Mouse (Mus musculus): ENCODE results near the gene Kcnk10.

Kcnk10 gene

GRCm38 (mm10) chr12:98406598-98406997 is 171.5 kb downstream of the Kcnk10 start:
- no peak for DNase-seq (ENCODE audit: low spot score)

- DNase-seq (ENCODE audit: low spot score): no peak
Observed at GRCm38 (mm10) chr12:98406076-98406475, 172.0 kb downstream of the Kcnk10 start.

DNA sequence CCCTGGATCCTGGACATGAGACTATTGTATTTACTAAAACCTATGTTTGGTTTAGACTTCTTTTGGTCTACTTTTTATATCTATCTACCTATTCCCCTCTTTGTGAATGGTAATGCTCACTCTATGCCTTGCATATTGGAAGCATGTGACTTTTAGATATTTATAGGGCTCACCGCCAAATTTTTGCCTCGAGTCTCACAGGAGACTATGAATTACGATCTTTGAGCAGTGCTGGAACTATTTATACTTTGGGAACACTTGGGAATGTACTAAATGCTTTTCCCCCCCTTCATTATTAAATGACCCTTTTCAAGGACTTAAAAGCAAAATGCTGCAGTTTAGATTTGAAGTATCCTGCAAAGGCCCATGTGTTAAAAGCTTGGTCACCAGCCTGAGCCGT is 181.5 kb downstream of the Kcnk10 start:
- no peak for DNase-seq (ENCODE audit: low spot score)

- DNase-seq (ENCODE audit: low spot score): no peak
Observed at GRCm38 (mm10) chr12:98394115-98394514, 184.0 kb downstream of the Kcnk10 start.

DNA sequence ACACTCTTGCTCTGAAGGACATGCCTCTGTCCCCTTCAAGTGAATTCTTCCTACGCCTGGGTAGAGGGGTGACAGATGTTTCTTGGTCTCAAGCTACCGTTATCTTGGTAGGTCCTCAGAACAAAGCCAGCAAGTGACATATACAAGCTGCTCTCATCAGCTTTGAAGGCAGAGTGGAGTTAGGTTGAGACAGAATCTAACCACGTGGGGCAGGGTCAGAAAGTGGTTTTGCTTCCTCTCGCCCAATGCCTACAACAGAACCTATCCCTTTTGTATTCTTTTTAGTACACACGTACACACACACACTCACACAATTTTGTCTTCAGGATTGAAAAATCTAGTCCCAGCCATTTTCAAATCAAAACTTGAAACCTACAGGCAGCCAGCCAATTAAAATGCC is 186.8 kb downstream of the Kcnk10 start:
- no peak for DNase-seq (ENCODE audit: low spot score)

GRCm38 (mm10) chr12:98389618-98390017 is 188.5 kb downstream of the Kcnk10 start:
- DNase-seq (ENCODE audit: low spot score): no peak
